Mouse (Mus musculus) cerebellum, postnatal 14 days (tissue): Measurements from ENCODE around the gene Aig1.

ENCODE experiments used
- DNase-seq, 2 experiments: peaks; one replicate each; pipeline ENCODE4 v3.0.0; 2021; ENCODE audit warnings: mixed read lengths in 2 of 2

Gene Aig1

GRCm38 (mm10) chr10:13775411-13775810 lies 93.4 kb downstream of the Aig1 start:
- no peak for DNase-seq

GRCm38 (mm10) chr10:13774910-13775309 lies 93.9 kb downstream of the Aig1 start:
- DNase-seq, result no peak

GRCm38 (mm10) chr10:13770720-13771119 lies 98.1 kb downstream of the Aig1 start:
- DNase-seq, result peak; percentile 49 to 61

GRCm38 (mm10) chr10:13769789-13770188 lies 99.0 kb downstream of the Aig1 start:
- no peak for DNase-seq

- no peak for DNase-seq
Observed at GRCm38 (mm10) chr10:13768866-13769265, 99.9 kb downstream of the Aig1 start.

GRCm38 (mm10) chr10:13767076-13767475 lies 101.7 kb downstream of the Aig1 start:
- DNase-seq, result peak; percentile 27 to 33

GRCm38 (mm10) chr10:13763151-13763550 lies 105.6 kb downstream of the Aig1 start:
- no peak for DNase-seq

- no peak for DNase-seq
Observed at GRCm38 (mm10) chr10:13754712-13755111, 114.1 kb downstream of the Aig1 start.

GRCm38 (mm10) chr10:13753777-13754176 lies 115.0 kb downstream of the Aig1 start:
- no peak for DNase-seq

GRCm38 (mm10) chr10:13739494-13740140 lies 129.2 kb downstream of the Aig1 start:
- peak; percentile 73 to 74 for DNase-seq

- DNase-seq, result no peak
Observed at GRCm38 (mm10) chr10:13730039-13730748, 138.6 kb downstream of the Aig1 start.

GRCm38 (mm10) chr10:13727676-13728075 lies 141.1 kb downstream of the Aig1 start:
- DNase-seq, result no peak

- DNase-seq, result no peak
Observed at GRCm38 (mm10) chr10:13726206-13726605, 142.6 kb downstream of the Aig1 start.

- DNase-seq, result no peak
Observed at GRCm38 (mm10) chr10:13725276-13725675, 143.5 kb downstream of the Aig1 start.

- peak in 1 of 2 experiments; percentile 22 for DNase-seq
Observed at GRCm38 (mm10) chr10:13716132-13716531, 152.6 kb downstream of the Aig1 start.

GRCm38 (mm10) chr10:13715584-13715983 lies 153.2 kb downstream of the Aig1 start:
- DNase-seq, result no peak

GRCm38 (mm10) chr10:13714920-13715293 lies 153.9 kb downstream of the Aig1 start:
- DNase-seq, result no peak

GRCm38 (mm10) chr10:13714199-13714919 lies 154.4 kb downstream of the Aig1 start:
- peak; percentile 91 to 94 for DNase-seq

- DNase-seq, result peak; percentile 26 to 43
Observed at GRCm38 (mm10) chr10:13713711-13714110, 155.1 kb downstream of the Aig1 start.

- peak in 1 of 2 experiments; percentile 31 for DNase-seq
Observed at GRCm38 (mm10) chr10:13713116-13713515, 155.7 kb downstream of the Aig1 start.

GRCm38 (mm10) chr10:13711281-13711829 lies 157.4 kb downstream of the Aig1 start:
- no peak for DNase-seq

- DNase-seq, result peak in 1 of 2 experiments; percentile 27
Observed at GRCm38 (mm10) chr10:13705771-13706170, 163.0 kb downstream of the Aig1 start.

GRCm38 (mm10) chr10:13702688-13703087 lies 166.1 kb downstream of the Aig1 start:
- DNase-seq, result no peak
